Mouse (Mus musculus): ENCODE results near the gene Adamts9. TPM values are rescaled to one million over a fixed set of nuclear protein-coding genes. Genes with fewer than 3 reads are reported as not detected.

Adamts9 gene
- total RNA-seq, 2 experiments from 2014 or later: 17.1 to 20.1 TPM

DNA sequence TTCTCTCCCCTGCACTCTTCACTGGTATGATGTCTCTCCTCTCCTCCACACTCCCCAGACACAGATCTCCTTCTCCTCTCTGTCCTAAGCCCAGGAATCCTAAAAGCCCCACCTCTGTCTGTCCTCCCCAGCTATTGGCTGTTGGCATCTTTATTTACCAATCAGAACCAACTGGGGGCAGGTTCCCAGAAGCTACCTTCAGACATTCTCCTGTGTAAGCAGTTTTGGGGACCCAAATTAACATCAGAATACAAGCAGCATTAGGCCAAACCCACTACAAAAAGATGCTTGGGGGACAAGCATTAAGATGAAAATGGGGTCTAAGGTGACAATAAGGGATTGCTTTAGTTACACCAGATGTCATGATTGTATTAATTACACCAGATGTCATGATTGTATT lies 183.7 kb downstream of the Adamts9 start:
- DNase-seq: no peak
- intact Hi-C loops (cut with DNase I): no loop called here

DNA sequence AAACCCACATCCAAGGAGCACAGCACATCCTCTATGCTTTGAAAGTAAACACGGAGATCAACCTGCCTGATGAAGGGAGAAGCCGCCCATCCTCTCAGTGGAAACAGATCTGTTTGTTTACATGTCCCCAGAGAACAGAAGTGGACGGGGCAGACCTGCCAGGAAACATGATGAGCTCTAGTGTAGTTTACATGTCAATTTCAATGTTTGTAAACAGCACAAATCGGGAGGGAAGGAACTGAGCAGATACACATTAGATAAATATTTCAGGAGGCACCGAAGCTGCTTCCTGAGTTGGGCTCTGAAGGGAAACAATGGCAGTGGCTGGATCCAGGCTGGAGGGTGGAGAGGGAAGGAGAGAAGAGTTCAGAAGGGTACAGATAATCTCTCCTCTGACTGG lies 187.5 kb downstream of the Adamts9 start:
- intact Hi-C loops (cut with DNase I): no loop called here
- DNase-seq: no peak

GRCm38 (mm10) chr6:92752737-92753136 lies 190.6 kb downstream of the Adamts9 start:
- DNase-seq: no peak
- intact Hi-C loops (cut with DNase I): no loop called here

GRCm38 (mm10) chr6:92749420-92749819 lies 193.9 kb downstream of the Adamts9 start:
- DNase-seq: no peak
- intact Hi-C loops (cut with DNase I): no loop called here

DNA sequence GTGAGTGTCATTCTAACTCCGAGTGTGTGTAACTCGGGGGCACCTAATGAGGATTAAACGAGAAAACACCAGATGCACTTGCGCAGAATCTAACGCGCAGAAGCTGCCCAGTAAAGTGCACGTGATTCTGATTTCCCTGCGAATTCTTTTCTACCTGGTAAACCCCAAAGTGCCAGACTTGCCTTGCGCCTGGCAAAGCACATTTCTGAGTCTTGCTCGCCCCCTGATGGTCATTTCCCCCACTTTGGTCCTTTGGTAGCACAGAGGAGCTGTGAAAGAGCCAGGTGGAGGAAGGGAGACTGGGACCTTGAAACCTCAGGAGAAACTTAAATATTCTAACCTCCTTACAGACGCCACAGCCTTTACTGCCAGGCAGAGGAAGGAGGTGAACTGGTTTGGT lies 199.7 kb downstream of the Adamts9 start:
- intact Hi-C loops (cut with DNase I): loop anchor here (1.0 kb wide), 1 partner anchor 457 kb away; no protein-coding TSS in a partner anchor

DNA sequence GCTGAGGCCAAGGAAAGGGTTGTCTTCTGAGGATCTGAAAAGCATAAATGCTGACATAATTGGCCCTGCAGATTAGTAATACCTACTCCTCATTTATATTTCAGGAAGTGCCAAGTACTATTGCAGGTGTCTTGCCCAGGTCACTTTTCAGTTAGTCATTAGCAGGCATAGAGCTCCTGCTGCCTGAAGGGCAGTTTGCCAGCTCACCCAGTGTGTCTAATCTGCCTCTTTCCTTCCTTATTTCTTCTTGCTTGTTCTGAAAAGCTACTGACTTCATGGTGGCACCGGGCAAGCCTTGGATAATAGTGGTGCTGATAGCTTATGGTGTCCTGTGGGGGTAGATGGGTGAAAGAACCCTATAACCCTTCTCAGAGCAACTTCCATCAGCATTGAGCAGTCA lies 206.2 kb downstream of the Adamts9 start:
- intact Hi-C loops (cut with DNase I): no loop called here
- no peak for DNase-seq

More for the DNA sequence above, 199.7 kb downstream of the Adamts9 start:
- peak; percentile 51 to 64 for DNase-seq

DNA sequence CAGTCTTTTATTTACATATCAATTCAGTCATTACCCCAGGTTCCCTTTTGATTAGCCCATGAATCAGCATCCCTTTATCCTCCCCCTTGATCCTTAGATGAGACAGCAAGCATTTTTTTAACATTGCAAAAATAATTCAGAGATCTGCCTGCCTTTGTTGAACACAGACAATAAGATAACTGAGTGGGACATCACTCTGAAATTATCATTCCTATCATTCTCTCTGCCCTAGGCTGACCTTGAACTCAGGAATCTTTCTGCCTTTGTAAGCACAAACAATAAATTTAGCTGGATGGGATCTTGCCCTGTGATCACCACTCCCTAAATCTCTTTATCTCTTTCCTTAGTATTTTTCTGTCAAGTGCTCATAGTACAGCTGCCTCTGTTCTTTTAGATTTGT lies 209.6 kb downstream of the Adamts9 start:
- intact Hi-C loops (cut with DNase I): no loop called here
- no peak for DNase-seq

- DNase-seq: no peak
- intact Hi-C loops (cut with DNase I): loop anchor here (1.0 to 5.0 kb wide), 2 partner anchors 246 to 442 kb away; no protein-coding TSS in a partner anchor
These were observed 214.8 kb downstream of the Adamts9 start for GRCm38 (mm10) chr6:92728514-92728913.

DNA sequence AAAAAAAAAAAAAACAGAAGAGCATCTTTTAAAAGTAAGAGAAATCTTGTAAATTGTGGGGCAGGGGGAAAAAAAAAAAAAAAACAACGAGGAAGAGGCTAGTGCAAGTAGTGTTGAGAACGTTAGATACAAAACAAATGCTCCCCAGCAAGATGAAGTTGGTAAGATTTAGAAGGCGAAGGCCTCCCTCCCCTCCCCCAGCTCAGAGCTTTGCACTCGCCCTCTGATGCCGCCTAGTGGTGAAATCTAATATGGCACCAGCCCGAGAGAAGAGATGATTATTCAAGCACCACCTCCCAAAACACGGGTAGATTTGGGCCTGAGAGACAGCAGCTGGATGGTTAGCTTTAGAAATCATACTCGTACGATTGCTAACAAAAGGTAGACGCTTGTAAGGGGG lies 215.2 kb downstream of the Adamts9 start:
- intact Hi-C loops (cut with DNase I): loop anchor here (1.0 to 5.0 kb wide), 2 partner anchors 246 to 442 kb away; no protein-coding TSS in a partner anchor
- DNase-seq: peak; percentile 85 to 92

- intact Hi-C loops (cut with DNase I): loop anchor here (2.0 to 5.0 kb wide), 2 partner anchors 63 to 245 kb away; no protein-coding TSS in a partner anchor
- no peak for DNase-seq
These were observed 215.8 kb downstream of the Adamts9 start for GRCm38 (mm10) chr6:92727351-92727986.

- peak; percentile 16 to 27 for DNase-seq
- intact Hi-C loops (cut with DNase I): loop anchor here (2.0 to 5.0 kb wide), 2 partner anchors 61 to 244 kb away; no protein-coding TSS in a partner anchor
These were observed 217.2 kb downstream of the Adamts9 start for GRCm38 (mm10) chr6:92726121-92726520.

GRCm38 (mm10) chr6:92724394-92724793 lies 218.9 kb downstream of the Adamts9 start:
- intact Hi-C loops (cut with DNase I): no loop called here
- no peak for DNase-seq

Other genes starting within 250 kb of the Adamts9 start
- gene Prickle2, start 237.3 kb downstream of the Adamts9 start, total RNA-seq (2021): 1 to 10 TPM; 5.9 TPM
- under 1 TPM; 0.14 to 0.27 TPM for gene A730049H05Rik, start 127.0 kb downstream of the Adamts9 start, total RNA-seq (2021)
- gene Gm15737, start 74.1 kb downstream of the Adamts9 start, total RNA-seq (2021): under 1 TPM; 0.24 to 0.28 TPM

Measured in heart, postnatal 36 days (tissue).